Mouse (Mus musculus): ENCODE data around the gene Atg10. TPM values are rescaled to one million over a fixed set of nuclear protein-coding genes. Genes with fewer than 3 reads are reported as not detected.

Atg10 gene
- total and polyA plus RNA-seq, 2 experiments from 2014 or later: 3.2 to 13.2 TPM

GRCm38 (mm10) chr13:90973409-90973808 is 250.4 kb downstream of the Atg10 start:
- TF ChIP-seq CTCF (IDR thresholded peaks at IDR 0.05): no peak
- Histone ChIP-seq H3K4me2 (ENCODE audit: low read depth, low read length, poor library complexity, severe bottlenecking) (0 out of 2 replicates have a peak overlapping the region, but pooled peaks have one; percentile 2), H3K36me3 (ENCODE audit: insufficient read depth, low read length) (no peaks in the 10 kb centered on the region), H3K27ac (ENCODE audit: low read depth, low read length) (peak overlapping the region; percentile 55), H3K4me1 (ENCODE audit: insufficient read depth, low read length) (peaks cover 6% of the 10 kb centered on the region; the same call in 1 of the 2 replicates), H3K4me3 (ENCODE audit: low read depth, low read length) (no peak overlapping the region), H3K9ac (replicated peaks; ENCODE audit: low read length, poor library complexity, severe bottlenecking) (no peak overlapping the region), H3K27me3 (ENCODE audit: insufficient read depth, low read length) (no peaks in the 10 kb centered on the region), H3K9me3 (ENCODE audit: low read length) (no peaks in the 10 kb centered on the region)
- DNase-seq (ENCODE audit: low spot score) (no peak), ATAC-seq (ENCODE audit: low FRiP score) (peak; percentile 35; the same call in 1 of the 2 replicates)
- 29% methylated on average over 7 of the region's 7 CpGs for WGBS

GRCm38 (mm10) chr13:90970259-90971017 is 253.3 kb downstream of the Atg10 start:
- 73% methylated on average over 10 of the region's 10 CpGs for WGBS
- H3K4me3 ChIP-seq (ENCODE audit: low read depth, low read length): no peak overlapping the region
- no peak overlapping the region for H3K27ac ChIP-seq (ENCODE audit: low read depth, low read length)
- no peak overlapping the region for H3K9ac ChIP-seq (replicated peaks; ENCODE audit: low read length, poor library complexity, severe bottlenecking)
- H3K4me1 ChIP-seq (ENCODE audit: insufficient read depth, low read length): peaks cover 6% of the 10 kb centered on the region; the same call in 1 of the 2 replicates
- no peak overlapping the region for H3K4me2 ChIP-seq (ENCODE audit: low read depth, low read length, poor library complexity, severe bottlenecking)
- ATAC-seq (ENCODE audit: low FRiP score): no peak
- no peaks in the 10 kb centered on the region for H3K36me3 ChIP-seq (ENCODE audit: insufficient read depth, low read length)
- H3K27me3 ChIP-seq (ENCODE audit: insufficient read depth, low read length): no peaks in the 10 kb centered on the region
- H3K9me3 ChIP-seq (ENCODE audit: low read length): no peaks in the 10 kb centered on the region
- no peak for DNase-seq (ENCODE audit: low spot score)
- TF ChIP-seq CTCF (IDR thresholded peaks at IDR 0.05): no peak

- H3K27me3 ChIP-seq (ENCODE audit: insufficient read depth, low read length): no peaks in the 10 kb centered on the region
- ATAC-seq (ENCODE audit: low FRiP score): no peak
Measured at GRCm38 (mm10) chr13:90968940-90969339, 254.8 kb downstream of the Atg10 start.

GRCm38 (mm10) chr13:90967422-90967821 is 256.3 kb downstream of the Atg10 start:
- H3K9me3 ChIP-seq (ENCODE audit: low read length): no peaks in the 10 kb centered on the region
- H3K9ac ChIP-seq (replicated peaks; ENCODE audit: low read length, poor library complexity, severe bottlenecking): no peak overlapping the region
- H3K36me3 ChIP-seq (ENCODE audit: insufficient read depth, low read length): no peaks in the 10 kb centered on the region
- no peak overlapping the region for H3K27ac ChIP-seq (ENCODE audit: low read depth, low read length)
- H3K4me1 ChIP-seq (ENCODE audit: insufficient read depth, low read length): no peaks in the 10 kb centered on the region
- no peak overlapping the region for H3K4me2 ChIP-seq (ENCODE audit: low read depth, low read length, poor library complexity, severe bottlenecking)
- peak; percentile 89 for DNase-seq (ENCODE audit: low spot score)
- H3K27me3 ChIP-seq (ENCODE audit: insufficient read depth, low read length): no peaks in the 10 kb centered on the region
- peak; percentile 83; the same call in 1 of the 2 replicates for ATAC-seq (ENCODE audit: low FRiP score)
- no peak overlapping the region for H3K4me3 ChIP-seq (ENCODE audit: low read depth, low read length)
- 7% methylated on average over 4 of the region's 4 CpGs for WGBS
- peak; percentile 92 for TF ChIP-seq CTCF (IDR thresholded peaks at IDR 0.05)

More at GRCm38 (mm10) chr13:90968940-90969339, 254.8 kb downstream of the Atg10 start:
- WGBS: 87% methylated on average over 4 of the region's 4 CpGs
- TF ChIP-seq CTCF (IDR thresholded peaks at IDR 0.05): no peak
- H3K4me2 ChIP-seq (ENCODE audit: low read depth, low read length, poor library complexity, severe bottlenecking): no peak overlapping the region
- H3K9ac ChIP-seq (replicated peaks; ENCODE audit: low read length, poor library complexity, severe bottlenecking): no peak overlapping the region
- no peak overlapping the region for H3K27ac ChIP-seq (ENCODE audit: low read depth, low read length)
- no peak for DNase-seq (ENCODE audit: low spot score)
- no peak overlapping the region for H3K4me3 ChIP-seq (ENCODE audit: low read depth, low read length)
- peaks cover 6% of the 10 kb centered on the region; the same call in 1 of the 2 replicates for H3K4me1 ChIP-seq (ENCODE audit: insufficient read depth, low read length)
- H3K9me3 ChIP-seq (ENCODE audit: low read length): no peaks in the 10 kb centered on the region
- no peaks in the 10 kb centered on the region for H3K36me3 ChIP-seq (ENCODE audit: insufficient read depth, low read length)

- WGBS: 86% methylated on average over 8 of the region's 8 CpGs
- Histone ChIP-seq H3K27me3 (ENCODE audit: insufficient read depth, low read length) (no peaks in the 10 kb centered on the region), H3K4me3 (ENCODE audit: low read depth, low read length) (no peak overlapping the region), H3K9ac (replicated peaks; ENCODE audit: low read length, poor library complexity, severe bottlenecking) (no peak overlapping the region), H3K36me3 (ENCODE audit: insufficient read depth, low read length) (no peaks in the 10 kb centered on the region), H3K4me1 (ENCODE audit: insufficient read depth, low read length) (no peaks in the 10 kb centered on the region), H3K4me2 (ENCODE audit: low read depth, low read length, poor library complexity, severe bottlenecking) (no peak overlapping the region), H3K9me3 (ENCODE audit: low read length) (no peaks in the 10 kb centered on the region), H3K27ac (ENCODE audit: low read depth, low read length) (no peak overlapping the region)
- ATAC-seq (ENCODE audit: low FRiP score): no peak
- no peak for TF ChIP-seq CTCF (IDR thresholded peaks at IDR 0.05)
- DNase-seq (ENCODE audit: low spot score): no peak
Measured at GRCm38 (mm10) chr13:90965996-90966395, 257.8 kb downstream of the Atg10 start.

GRCm38 (mm10) chr13:90964511-90964910 is 259.3 kb downstream of the Atg10 start:
- DNase-seq (ENCODE audit: low spot score): no peak
- ATAC-seq (ENCODE audit: low FRiP score): no peak

More at GRCm38 (mm10) chr13:90964511-90964910, 259.3 kb downstream of the Atg10 start:
- Histone ChIP-seq H3K27me3 (ENCODE audit: insufficient read depth, low read length) (no peaks in the 10 kb centered on the region), H3K9ac (replicated peaks; ENCODE audit: low read length, poor library complexity, severe bottlenecking) (no peak overlapping the region), H3K9me3 (ENCODE audit: low read length) (no peaks in the 10 kb centered on the region), H3K4me2 (ENCODE audit: low read depth, low read length, poor library complexity, severe bottlenecking) (no peak overlapping the region), H3K4me3 (ENCODE audit: low read depth, low read length) (no peak overlapping the region), H3K27ac (ENCODE audit: low read depth, low read length) (no peak overlapping the region), H3K36me3 (ENCODE audit: insufficient read depth, low read length) (no peaks in the 10 kb centered on the region), H3K4me1 (ENCODE audit: insufficient read depth, low read length) (no peaks in the 10 kb centered on the region)
- TF ChIP-seq CTCF (IDR thresholded peaks at IDR 0.05): no peak
- WGBS: 78% methylated on average over 4 of the region's 4 CpGs
